10 mouse cellular contexts compared by ENCODE assay signal in genomic region chr7:30698589-30698988, GRCm38 (mm10). TPM values are rescaled to one million over a fixed set of nuclear protein-coding genes. Genes with fewer than 3 reads are reported as not detected.
DNase-seq lines count a peak whose midpoint lies in the region; ATAC-seq and TF ChIP-seq lines count a peak whose summit lies in the region.
"Had no signal": no experiment of that assay in that cellular context is flagged by ENCODE, and none has a peak within 500 bp of the region (broad histone marks: within the 10 kb centered on the region; RNA-seq: fewer than 3 reads in every experiment).

Gene 2200002J24Rik, plus strand, starts transcription at chr7:30698926.

- peak; percentile 82 for ATAC-seq in kidney, postnatal 0 days (replicated peaks; ENCODE audit: low FRiP score, low read depth)
- no peak for ATAC-seq in kidney, embryonic 15.5 days (replicated peaks; ENCODE audit: low FRiP score)
- no peak for ATAC-seq in embryonic facial prominence, embryonic 11.5 days (replicated peaks; ENCODE audit: insufficient number of reproducible peaks, low FRiP score, low TSS enrichment, low read depth)
- no peak for ATAC-seq in inflammation-experienced regulatory T-cells, adult 6 months
- ATAC-seq in kidney, embryonic 14.5 days (ENCODE audit: low FRiP score, low TSS enrichment): no peak

- no peak within 1 kb of the TSS for H3K9ac ChIP-seq in kidney, postnatal 0 days (ENCODE audit: low read depth, low read length)
- no peak within 1 kb of the TSS for H3K9ac ChIP-seq in kidney, embryonic 15.5 days
- no peak within 1 kb of the TSS for H3K9ac ChIP-seq in embryonic facial prominence, embryonic 11.5 days (replicated peaks; ENCODE audit: low read length)
- no peak within 1 kb of the TSS for H3K9ac ChIP-seq in kidney, embryonic 14.5 days (ENCODE audit: low read depth, low read length)
- H3K9ac ChIP-seq: liver, embryonic 15.5 days had no signal

- H3K4me1 ChIP-seq in kidney, postnatal 0 days (replicated peaks; ENCODE audit: insufficient read depth, low read length): no peaks in the 10 kb centered on the region
- no peaks in the 10 kb centered on the region for H3K4me1 ChIP-seq in kidney, embryonic 15.5 days
- no peaks in the 10 kb centered on the region for H3K4me1 ChIP-seq in embryonic facial prominence, embryonic 11.5 days (ENCODE audit: control insufficient read depth, insufficient read depth, low read length)
- H3K4me1 ChIP-seq in kidney, embryonic 14.5 days (ENCODE audit: control insufficient read depth, insufficient read depth, low read length): no peaks in the 10 kb centered on the region

- no peak for TF ChIP-seq CTCF in kidney, postnatal 0 days (IDR thresholded peaks at IDR 0.05; ENCODE audit: low read depth)

- H3K4me3 ChIP-seq in kidney, postnatal 0 days (replicated peaks; ENCODE audit: low read depth, low read length): no peak within 1 kb of the TSS
- H3K4me3 ChIP-seq in kidney, embryonic 15.5 days (replicated peaks): no peak within 1 kb of the TSS
- no peak within 1 kb of the TSS for H3K4me3 ChIP-seq in embryonic facial prominence, embryonic 11.5 days (ENCODE audit: low read depth, low read length)
- no peak within 1 kb of the TSS for H3K4me3 ChIP-seq in kidney, embryonic 14.5 days (ENCODE audit: low read length)
- H3K4me3 ChIP-seq: gastrocnemius, adult 2 months; liver, embryonic 15.5 days had no signal

- H3K4me2 ChIP-seq in kidney, postnatal 0 days (ENCODE audit: low read length): no peak within 1 kb of the TSS
- no peak within 1 kb of the TSS for H3K4me2 ChIP-seq in kidney, embryonic 15.5 days
- H3K4me2 ChIP-seq in embryonic facial prominence, embryonic 11.5 days (ENCODE audit: low read depth, low read length): no peak within 1 kb of the TSS
- no peak within 1 kb of the TSS for H3K4me2 ChIP-seq in kidney, embryonic 14.5 days (replicated peaks; ENCODE audit: low read depth, low read length)
- H3K4me2 ChIP-seq: liver, embryonic 15.5 days had no signal

- H3K36me3 ChIP-seq in kidney, postnatal 0 days (ENCODE audit: insufficient read depth, low read length): no peaks in the 10 kb centered on the region
- H3K36me3 ChIP-seq in kidney, embryonic 15.5 days: no peaks in the 10 kb centered on the region
- H3K36me3 ChIP-seq in embryonic facial prominence, embryonic 11.5 days (replicated peaks; ENCODE audit: control insufficient read depth, insufficient read depth, low read depth, low read length): no peaks in the 10 kb centered on the region
- H3K36me3 ChIP-seq in kidney, embryonic 14.5 days (ENCODE audit: control insufficient read depth, insufficient read depth, low read length): no peaks in the 10 kb centered on the region
- H3K36me3 ChIP-seq: liver, embryonic 15.5 days had no signal

- WGBS in kidney, postnatal 0 days: 37% methylated on average over 9 of the region's 9 CpGs
- WGBS in kidney, embryonic 15.5 days: 38% methylated on average over 9 of the region's 9 CpGs
- 35% methylated on average over 9 of the region's 9 CpGs for WGBS in embryonic facial prominence, embryonic 11.5 days
- 39% methylated on average over 9 of the region's 9 CpGs for WGBS in kidney, embryonic 14.5 days

- H3K27me3 ChIP-seq in kidney, postnatal 0 days (ENCODE audit: insufficient read depth, low read length): no peaks in the 10 kb centered on the region
- H3K27me3 ChIP-seq in kidney, embryonic 15.5 days: no peaks in the 10 kb centered on the region
- H3K27me3 ChIP-seq in embryonic facial prominence, embryonic 11.5 days (ENCODE audit: control insufficient read depth, insufficient read depth, low read length): no peaks in the 10 kb centered on the region
- H3K27me3 ChIP-seq in kidney, embryonic 14.5 days (ENCODE audit: control insufficient read depth, insufficient read depth, low read length): no peaks in the 10 kb centered on the region
- H3K27me3 ChIP-seq: liver, embryonic 15.5 days had no signal

- peak; percentile 58 for DNase-seq in kidney, postnatal 0 days (ENCODE audit: low spot score)
- DNase-seq in Muller cell, postnatal 12 days (ENCODE audit: inconsistent ontology term): peak; percentile 7
- DNase-seq in embryonic facial prominence, embryonic 11.5 days (ENCODE audit: low spot score): peak; percentile 20
- peak; percentile 35 for DNase-seq in retina, embryonic 14.5 days (ENCODE audit: low spot score)
- no peak for DNase-seq in gastrocnemius, postnatal 25 days
- DNase-seq: gastrocnemius, adult 2 months had no signal

- no peaks in the 10 kb centered on the region for H3K9me3 ChIP-seq in kidney, postnatal 0 days (replicated peaks; ENCODE audit: low read length)
- no peaks in the 10 kb centered on the region for H3K9me3 ChIP-seq in kidney, embryonic 15.5 days (replicated peaks)
- H3K9me3 ChIP-seq in embryonic facial prominence, embryonic 11.5 days (replicated peaks; ENCODE audit: control insufficient read depth, low read length): no peaks in the 10 kb centered on the region
- no peaks in the 10 kb centered on the region for H3K9me3 ChIP-seq in kidney, embryonic 14.5 days (ENCODE audit: control insufficient read depth, low read length)
- H3K9me3 ChIP-seq: liver, embryonic 15.5 days had no signal

- no peak within 1 kb of the TSS for H3K27ac ChIP-seq in kidney, postnatal 0 days
- H3K27ac ChIP-seq in kidney, embryonic 15.5 days: no peak within 1 kb of the TSS
- no peak within 1 kb of the TSS for H3K27ac ChIP-seq in embryonic facial prominence, embryonic 11.5 days (replicated peaks; ENCODE audit: low read depth, low read length)
- H3K27ac ChIP-seq in kidney, embryonic 14.5 days (ENCODE audit: low read depth, low read length): no peak within 1 kb of the TSS
- H3K27ac ChIP-seq: gastrocnemius, adult 2 months; liver, embryonic 15.5 days had no signal

RNA-seq across cellular contexts. Expression of gene 2200002J24Rik, which starts in this region (rescaled TPM):
- polyA plus RNA-seq in kidney, postnatal 0 days (2015; fragmentation: Nextera tagmentation; extraction: Ambion mirVana): 2.0 and 2.5 TPM in 2 replicates
- polyA plus RNA-seq in kidney, embryonic 15.5 days (2015; fragmentation: Nextera tagmentation; extraction: Ambion mirVana): 0.58 TPM in 1 of 2 replicates, not detected in the other
- polyA plus RNA-seq in embryonic facial prominence, embryonic 11.5 days (2014; fragmentation: Nextera tagmentation; extraction: Ambion mirVana): not detected in 2 replicates
- polyA plus RNA-seq in inflammation-experienced regulatory T-cells, adult 6 months (2017; shearing (Covaris generic)): not detected
- not detected for total RNA-seq in gastrocnemius, postnatal 25 days (2021)
- polyA plus RNA-seq in kidney, embryonic 14.5 days (2014; fragmentation: Nextera tagmentation; extraction: Ambion mirVana): not detected in 2 replicates
- total RNA-seq: gastrocnemius, adult 2 months had no signal

Comparison
In these comparisons a context has a peak if more than half of its experiments do, and no peak if none do; other contexts are left out.
1. Peak in DNase-seq in embryonic facial prominence, embryonic 11.5 days; RNA of the gene not detected or under 1 TPM.